Mouse (Mus musculus) CD4-positive helper T cell, adult 2 months (primary cell): ENCODE measurements at regions not wholly inside any gene's neighbourhood (a gene's known extent, or its start where the extent isn't known, plus 50 kb on each side); places are given as distances from the start of the nearest gene placed in this dataset.

Experiments used
- DNase-seq: peaks from one replicate; pipeline ENCODE4 v3.0.0-alpha.2; 2012; ENCODE audit warnings: low read depth, missing footprints, low spot score

DNA sequence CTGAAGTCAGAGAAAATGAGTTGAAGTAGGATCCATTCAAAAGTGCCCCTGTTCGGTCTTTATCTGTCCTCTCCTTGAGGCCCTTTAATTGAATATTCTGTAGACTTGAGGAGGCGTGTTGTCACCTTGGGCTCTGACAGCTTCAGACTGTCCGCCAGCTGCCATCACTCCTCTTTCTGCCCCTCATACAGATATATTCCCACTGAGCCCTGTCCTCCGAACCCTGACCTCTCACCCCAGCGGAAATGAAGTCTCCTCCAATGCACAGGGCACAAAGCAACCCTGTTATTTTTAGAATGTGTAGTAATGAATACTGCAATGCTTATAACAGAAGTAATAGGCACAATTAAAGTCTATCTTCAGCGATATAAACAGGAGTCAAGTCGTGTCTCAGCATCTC, 117.4 kb upstream of the Gm14444 start:
- DNase-seq = no peak

DNA sequence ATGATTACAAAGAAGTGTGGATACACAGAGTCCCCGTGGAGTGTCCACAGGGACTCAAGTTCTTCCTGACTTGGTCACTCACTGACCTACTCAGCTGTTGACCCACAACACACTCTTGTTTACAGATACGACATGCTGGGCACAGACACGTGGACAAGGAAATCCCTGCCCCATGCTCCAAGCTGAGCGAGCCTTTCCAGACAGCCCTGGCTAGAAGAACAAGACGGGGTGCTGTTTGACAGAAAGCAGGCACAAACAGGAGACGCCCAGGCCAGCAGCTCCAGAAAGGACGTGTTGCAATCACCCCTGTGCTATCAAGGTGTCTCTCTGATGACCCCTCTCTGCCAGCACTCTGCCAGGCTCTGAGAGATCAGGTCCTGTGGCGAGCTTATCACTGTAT, 112.6 kb upstream of the Gm14444 start:
- no peak for DNase-seq

DNA sequence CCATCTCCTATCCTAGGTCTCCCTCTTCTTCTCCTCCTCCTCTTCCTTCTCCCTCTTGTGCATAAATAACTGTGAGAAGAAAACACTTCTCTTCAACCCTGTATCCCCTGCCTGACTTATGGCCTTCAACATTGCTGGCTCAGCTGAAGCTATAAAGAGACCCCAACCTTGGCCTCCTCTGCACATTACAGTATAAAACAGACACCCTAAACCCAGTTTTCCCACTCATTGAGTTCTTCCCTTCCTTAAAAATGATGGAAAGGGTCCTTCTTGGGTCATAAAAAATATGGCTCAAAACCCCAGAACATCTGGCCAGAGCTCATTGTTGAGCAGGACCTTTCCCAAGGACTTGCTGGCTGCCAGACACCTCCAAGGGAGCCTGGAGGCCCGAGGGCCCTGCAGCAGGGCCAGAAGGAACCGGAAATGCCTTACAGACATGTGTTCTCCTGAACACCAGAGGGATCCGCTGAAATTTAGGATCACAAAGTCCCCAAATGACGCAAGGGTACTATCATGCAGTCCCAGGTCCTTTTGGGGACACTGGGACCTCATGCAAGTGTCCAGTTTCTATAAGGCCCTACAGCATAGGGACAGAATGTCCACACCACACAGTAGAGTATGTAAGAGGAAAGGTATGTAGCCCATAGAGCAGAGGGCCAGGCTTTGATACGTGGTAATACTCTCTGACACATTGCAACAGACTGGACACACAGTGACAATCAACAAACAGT, 109.9 kb upstream of the Gm14444 start:
- DNase-seq = no peak

DNA sequence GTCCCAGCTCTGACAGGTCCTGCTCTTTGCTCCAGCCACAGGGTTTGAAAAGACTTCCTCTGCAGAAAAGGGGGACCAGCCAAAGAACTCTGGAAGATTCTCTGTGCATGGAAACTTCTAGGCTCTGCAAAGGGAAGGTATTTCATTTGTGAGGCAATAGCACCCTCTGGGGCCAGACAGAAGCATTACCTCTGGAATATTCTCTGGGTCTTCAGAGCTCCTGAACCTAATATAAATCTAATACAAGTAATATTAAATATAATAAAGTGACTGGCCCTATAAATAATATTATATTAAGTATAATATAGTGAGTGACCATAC, 109.4 kb upstream of the Gm14444 start:
- DNase-seq = no peak

DNA sequence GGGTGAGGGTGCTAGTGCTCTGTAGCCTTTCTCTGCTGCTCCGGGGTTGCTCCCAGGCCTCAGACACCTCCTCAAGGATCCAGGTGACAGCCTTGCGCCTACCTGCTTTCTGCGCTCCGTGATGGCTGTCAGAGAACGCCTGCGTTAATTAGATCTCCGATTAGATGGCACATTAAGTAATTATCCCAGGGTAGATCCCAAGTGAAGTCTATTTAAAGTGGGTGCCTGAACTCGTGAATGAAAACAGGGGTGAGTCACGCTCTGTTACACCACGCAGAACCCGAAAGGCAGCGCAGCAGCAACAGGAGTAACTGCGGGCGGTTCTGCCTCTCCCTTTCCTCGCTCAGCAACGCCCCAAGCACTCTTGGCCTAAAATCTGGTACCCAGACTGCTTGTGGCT, 108.2 kb upstream of the Gm14444 start:
- DNase-seq = no peak

DNA sequence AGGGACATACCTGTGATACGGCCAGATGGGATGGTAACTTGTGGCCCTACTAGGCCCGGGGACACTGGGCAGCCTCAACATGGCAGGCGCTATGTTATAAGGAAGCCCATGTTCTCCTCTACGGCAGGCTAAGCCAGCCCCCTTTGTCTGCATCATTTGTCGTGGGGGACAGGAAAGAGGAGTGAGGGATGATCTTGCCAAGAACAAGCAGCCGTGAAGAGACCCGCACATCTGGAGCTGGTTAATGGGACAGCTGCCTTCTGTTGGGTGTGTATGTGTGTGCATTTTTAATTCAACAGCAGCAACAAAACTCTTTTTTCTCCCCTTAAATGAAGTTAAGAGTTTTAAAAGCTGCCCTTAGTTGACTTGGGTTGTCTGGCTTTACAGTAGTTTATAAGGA, 106.4 kb upstream of the Gm14444 start:
- no peak for DNase-seq

DNA sequence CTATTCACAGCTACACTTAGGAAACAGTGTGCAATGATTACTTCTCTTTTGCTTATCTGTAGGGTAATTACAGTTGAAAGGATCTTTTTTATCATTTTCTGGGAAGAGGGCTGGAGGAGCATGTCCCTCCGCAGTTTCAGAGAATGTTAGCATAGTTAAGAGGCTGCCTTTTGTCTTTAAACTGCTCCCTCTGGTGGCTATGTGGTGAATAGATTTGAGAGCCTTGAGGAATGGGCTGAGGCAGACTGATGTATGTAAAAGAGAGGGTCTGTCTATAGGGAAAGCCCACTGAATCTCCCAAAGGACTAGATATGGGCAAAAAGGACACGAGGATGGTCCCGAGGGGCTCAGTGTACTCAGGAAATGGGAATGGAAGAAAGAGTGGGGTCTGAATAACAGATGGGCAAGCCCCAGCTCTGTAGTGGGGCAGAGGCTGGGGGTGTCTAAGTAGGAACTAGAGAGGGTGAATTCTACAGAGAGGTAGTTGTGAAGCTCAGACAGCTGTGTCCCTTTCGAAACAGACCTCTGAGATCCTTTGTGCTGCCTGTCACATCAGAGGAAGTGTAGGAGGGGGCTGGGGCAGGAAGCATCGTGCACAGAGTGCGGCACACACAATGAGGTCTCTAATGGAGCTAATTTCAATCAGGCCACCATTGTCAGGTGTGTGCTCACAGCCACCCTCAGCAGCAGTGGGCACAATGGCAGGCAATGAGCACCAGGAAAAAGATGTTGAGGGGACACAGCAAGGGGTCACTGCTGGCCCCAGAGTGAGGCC, 104.0 kb upstream of the Gm14444 start:
- DNase-seq = peak; percentile 39

DNA sequence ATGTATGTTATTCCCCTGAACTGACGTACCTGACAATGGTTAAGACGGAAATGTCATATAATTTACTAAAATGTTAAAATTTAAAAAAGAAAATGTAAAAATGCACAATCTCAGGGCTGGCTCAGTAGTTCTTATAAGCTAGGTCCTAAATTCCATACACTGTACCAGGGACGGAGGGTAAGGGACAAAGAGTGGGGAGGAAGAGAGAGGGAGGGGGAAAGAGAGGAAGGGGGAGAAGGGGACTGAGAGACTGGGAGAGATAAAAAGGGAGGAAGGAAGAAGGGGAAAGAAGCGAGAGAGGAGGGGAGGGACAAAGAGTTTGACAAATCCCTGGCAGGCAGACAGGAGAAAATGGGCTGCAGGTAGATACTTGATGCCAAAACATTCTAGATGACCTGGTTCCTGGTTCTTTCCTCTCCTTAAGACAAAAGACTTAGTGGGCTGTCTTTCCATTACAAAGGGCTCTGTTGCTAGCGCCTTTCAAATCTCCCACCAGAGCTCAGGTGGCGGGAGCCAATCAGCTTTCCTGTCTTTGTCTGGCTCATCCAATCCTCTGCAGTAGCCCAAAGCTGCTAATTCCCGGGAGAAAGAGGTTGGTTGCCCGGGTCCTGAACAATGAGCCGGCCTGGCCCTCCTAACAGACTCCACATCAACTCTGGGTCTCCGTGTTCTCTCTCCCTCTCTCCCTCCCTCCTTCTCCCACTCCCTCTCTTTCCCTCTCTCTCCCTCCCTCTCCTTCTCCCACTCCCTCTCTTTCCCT, 92.7 kb upstream of the Gm14444 start:
- no peak for DNase-seq

DNA sequence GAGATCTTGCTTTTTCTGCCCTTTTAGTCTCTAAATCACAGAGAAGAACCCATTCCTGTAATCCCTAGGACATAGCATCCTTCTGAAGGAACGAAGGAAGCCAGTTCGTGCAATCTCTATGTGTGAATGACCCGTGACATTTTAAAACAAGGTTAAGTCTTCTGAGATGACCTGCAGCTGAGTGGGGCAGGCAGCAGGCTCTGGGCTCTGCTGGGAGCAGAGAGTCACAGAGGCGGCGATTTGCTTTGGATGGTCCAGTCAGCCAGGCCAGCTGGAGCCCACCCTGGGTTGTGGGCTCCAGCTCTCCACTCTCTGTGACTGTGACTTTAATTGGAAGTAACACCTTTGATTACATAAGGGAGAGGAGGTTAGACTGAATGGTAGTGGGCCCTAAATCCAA, 92.1 kb upstream of the Gm14444 start:
- DNase-seq = no peak

DNA sequence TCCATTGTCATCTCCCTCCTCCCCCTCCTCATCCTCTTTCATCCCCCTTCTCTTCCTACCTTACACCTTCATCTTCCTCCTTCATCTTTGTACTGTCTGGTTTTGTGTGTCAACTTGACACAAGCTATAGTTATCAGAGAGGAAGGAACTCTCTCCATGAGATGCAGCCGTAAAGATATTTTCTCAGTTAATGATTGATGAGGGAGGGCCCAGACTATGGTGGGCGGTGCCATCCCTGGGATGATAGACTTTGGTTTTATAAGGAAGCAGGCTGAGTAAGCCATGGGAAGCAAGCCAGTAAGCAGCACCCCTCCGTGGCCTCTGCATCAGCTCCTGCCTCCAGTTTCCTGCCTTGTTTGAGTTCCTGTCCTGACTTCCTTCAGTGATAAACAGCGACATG, 87.8 kb upstream of the Gm14444 start:
- DNase-seq = no peak

DNA sequence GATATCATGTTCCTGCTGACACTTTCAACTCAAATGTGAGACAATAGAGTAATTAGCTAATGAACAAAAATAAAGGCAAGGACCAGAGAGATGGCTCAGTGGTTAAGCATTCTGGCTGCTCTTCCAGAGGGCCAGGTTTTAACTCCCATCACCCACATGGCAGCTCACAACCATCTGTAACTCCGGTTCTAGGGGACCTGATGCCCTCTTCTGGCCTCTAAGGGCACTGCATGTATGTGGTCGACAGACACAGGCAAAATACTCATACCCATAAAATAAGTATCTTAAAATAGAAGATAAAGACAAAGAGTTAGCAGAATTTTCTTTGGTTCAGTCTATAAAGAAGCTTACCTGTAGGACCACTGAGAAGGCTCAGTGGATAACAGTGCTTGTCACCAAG, 80.3 kb upstream of the Gm14444 start:
- no peak for DNase-seq

DNA sequence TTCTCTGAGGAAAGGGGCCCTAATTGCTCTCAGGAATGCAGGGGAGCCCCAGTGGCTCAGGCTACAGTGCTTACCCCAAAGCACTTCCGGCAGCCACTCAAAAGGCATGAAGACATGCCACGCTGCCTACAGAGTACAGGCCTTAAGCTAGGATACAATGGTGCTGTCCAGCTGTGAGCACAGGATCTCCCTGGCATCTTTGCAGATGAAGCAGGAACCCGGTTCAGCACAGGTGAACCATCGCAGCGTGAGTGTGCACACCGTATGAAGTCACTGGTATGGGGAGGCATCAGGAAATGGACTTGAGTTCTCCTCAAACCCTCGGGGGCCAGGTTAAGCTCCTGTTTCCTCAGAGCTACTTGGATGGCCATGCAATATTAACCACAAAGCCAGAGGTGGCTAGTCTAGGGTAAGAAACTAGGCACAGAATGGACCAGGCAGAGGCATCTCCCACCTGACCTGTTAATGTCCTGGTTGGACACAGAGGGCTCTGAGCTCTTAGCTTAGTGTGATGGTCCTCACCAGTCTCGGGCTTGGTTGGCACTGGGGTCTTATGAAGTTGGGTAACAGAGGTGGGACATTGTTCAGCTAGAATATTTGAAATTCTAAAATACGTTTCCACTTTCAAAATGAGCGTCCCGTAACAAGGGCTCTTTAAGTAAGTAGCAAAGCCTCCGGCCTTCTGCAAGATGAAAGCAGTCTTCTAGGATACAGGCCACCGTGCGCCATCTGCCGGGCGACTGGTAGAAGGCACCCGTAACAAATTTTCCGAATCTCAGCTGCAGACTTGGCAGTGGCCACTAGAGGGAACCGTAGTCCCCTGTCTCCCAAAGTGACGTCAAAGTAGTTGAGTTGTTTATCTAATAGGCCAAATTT, 77.7 kb upstream of the Gm14444 start:
- DNase-seq = peak; percentile 72

DNA sequence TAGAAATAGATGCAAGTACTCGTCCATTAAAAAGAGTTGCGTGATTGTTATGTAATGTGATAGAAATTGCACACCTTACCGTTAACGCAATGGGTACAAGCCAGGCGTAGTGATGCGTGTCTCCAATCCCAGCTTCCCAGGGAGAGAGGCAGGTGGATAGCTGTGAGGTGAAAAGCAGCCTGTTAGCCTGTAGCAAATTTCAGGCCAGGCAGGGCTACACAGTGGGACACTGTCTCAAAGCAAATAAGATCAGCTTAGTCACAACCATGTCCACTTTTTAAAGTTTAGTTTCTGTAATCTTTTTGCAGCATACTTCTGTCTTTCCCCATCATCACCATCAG, 77.1 kb upstream of the Gm14444 start:
- DNase-seq = no peak

DNA sequence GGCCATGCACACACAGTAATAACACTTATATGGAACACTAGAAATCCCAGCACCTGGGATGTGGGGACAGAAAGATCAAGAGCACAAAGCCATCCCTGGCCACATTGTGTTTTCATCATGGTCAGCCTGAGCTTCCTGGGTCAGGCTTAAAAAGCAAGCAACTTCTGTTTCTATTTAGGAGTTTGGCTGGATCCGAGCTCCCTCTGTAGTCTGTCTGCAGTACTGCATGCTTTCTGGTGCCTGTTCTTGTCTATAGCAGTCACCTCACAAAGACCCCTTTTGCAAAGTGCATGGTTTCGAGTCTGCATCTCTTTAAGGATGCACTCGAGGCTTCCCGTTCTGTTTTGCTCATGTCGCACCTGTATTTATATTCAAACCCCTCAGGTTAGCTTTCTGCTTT, 73.4 kb upstream of the Gm14444 start:
- peak; percentile 28 for DNase-seq

DNA sequence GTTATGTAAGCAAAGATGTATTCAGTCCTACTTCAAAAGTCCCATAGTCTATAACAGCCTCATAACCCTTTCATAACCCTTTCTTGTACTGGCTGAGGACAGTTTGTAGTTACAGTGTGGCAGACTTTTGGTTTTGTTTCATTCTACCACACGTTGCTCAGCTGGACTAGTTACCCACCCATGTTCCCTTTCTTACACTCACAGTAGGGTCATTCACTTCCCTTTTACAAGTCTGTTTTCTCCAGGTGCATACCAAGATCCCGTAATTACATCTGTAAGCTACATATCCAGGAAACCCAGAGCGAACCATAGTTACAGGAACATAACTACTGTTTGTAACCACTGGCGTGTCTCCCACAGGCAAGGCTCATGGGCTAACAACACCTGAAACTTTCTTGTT, 72.1 kb upstream of the Gm14444 start:
- no peak for DNase-seq

DNA sequence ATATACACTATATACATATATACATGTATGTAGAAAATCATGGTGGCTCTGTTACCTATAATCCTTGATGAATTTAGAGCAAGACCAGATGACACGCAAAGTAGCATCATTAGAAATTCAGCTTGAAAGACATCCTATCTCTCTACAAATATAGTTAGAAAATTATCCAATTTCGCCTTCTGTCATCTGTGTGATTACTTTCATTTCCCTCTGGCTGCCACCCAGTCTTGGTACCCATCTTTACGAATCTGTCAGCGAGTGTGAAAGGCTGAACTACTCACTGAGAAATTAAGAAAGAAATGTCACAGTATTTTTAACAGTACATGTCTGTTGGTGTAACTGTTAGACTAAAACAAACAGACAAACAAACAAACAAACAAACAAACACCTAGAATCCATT, 67.8 kb upstream of the Gm14444 start:
- no peak for DNase-seq

DNA sequence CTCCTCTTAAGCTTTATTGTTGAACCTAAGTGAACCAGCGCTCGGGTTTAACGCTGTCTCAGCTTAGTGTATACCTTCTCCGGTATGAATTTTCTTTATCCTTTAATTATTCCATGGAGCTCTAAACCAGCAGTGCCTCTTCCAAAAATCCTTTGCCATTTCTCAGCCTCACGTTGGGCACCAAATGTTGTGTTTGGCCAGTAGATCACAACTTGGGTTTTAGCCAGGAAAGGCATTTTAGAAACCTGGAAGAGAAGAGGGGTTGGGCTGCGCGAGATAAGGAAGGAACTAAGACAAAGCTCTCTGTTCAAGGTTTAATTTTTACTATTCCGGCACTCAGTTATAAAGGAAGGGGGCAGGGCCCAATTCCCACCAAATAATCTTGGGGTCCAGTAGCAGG, 61.9 kb upstream of the Gm14444 start:
- no peak for DNase-seq
